Mouse (Mus musculus) heart, postnatal 25 days (tissue): Measurements from ENCODE around the gene Cpt2. TPM values are rescaled to one million over a fixed set of nuclear protein-coding genes. Genes with fewer than 3 reads are reported as not detected.

ENCODE experiments used
- DNase-seq: peaks from one replicate; pipeline ENCODE4 v3.0.0; 2022; ENCODE audit warnings: low spot score
- intact Hi-C: fragments of 180-260 bp; cut with DNase I; formaldehyde crosslinking; loops from one replicate; pipeline ENCODE4 v1.15.1; 2025
- total RNA-seq, 2 experiments: library from RNA; stranded (reverse); gene quantifications; 2 replicates each; pipeline ENCODE4 v1.2.3; 2021

The Cpt2 gene
- total RNA-seq, 2 experiments from 2014 or later = 269 to 275 TPM

GRCm38 (mm10) chr4:107923803-107924194 is 389 bp upstream of the Cpt2 start:
- DNase-seq = no peak
- intact Hi-C loops = loop anchor here (2.0 to 10.0 kb wide), 3 partner anchors 33 to 401 kb away; partner anchors contain the start of gene Coa7

GRCm38 (mm10) chr4:107921952-107922351 is 1.5 kb downstream of the Cpt2 start:
- DNase-seq = peak; percentile 9
- intact Hi-C loops = loop anchor here (2.0 to 10.0 kb wide), 3 partner anchors 31 to 403 kb away; partner anchors contain the start of gene Coa7

GRCm38 (mm10) chr4:107921152-107921695 is 2.2 kb downstream of the Cpt2 start:
- no peak for DNase-seq
- intact Hi-C loops = loop anchor here (10.0 kb wide), 2 partner anchors 374 to 404 kb away; partner anchors contain the start of gene Coa7

GRCm38 (mm10) chr4:107920336-107920735 is 3.1 kb downstream of the Cpt2 start:
- no peak for DNase-seq
- intact Hi-C loops = loop anchor here (10.0 kb wide), 2 partner anchors 374 to 404 kb away; partner anchors contain the start of gene Coa7

GRCm38 (mm10) chr4:107910020-107910419 is 13.4 kb downstream of the Cpt2 start:
- DNase-seq = no peak
- intact Hi-C loops = no loop called here

- intact Hi-C loops = no loop called here
- DNase-seq = no peak
These were observed 16.8 kb downstream of the Cpt2 start for GRCm38 (mm10) chr4:107906561-107906960.

- DNase-seq = no peak
- intact Hi-C loops = no loop called here
These were observed 19.2 kb downstream of the Cpt2 start for GRCm38 (mm10) chr4:107904252-107904651.

GRCm38 (mm10) chr4:107900206-107900605 is 23.2 kb downstream of the Cpt2 start:
- no peak for DNase-seq
- intact Hi-C loops = no loop called here

- no peak for DNase-seq
- intact Hi-C loops = no loop called here
These were observed 24.0 kb downstream of the Cpt2 start for GRCm38 (mm10) chr4:107899211-107899927.

GRCm38 (mm10) chr4:107892663-107893062 is 30.7 kb downstream of the Cpt2 start:
- no peak for DNase-seq
- intact Hi-C loops = no loop called here

- intact Hi-C loops = loop anchor here (2.0 kb wide), 1 partner anchor 33 kb away; the partner anchor contains the start of gene Cpt2
- peak; percentile 85 for DNase-seq
These were observed 33.5 kb downstream of the Cpt2 start, which contains the start of gene 0610037L13Rik for GRCm38 (mm10) chr4:107889731-107890432. 0610037L13Rik (plus strand) TSS chr4:107889813.

- intact Hi-C loops = no loop called here
- DNase-seq = no peak
These were observed 34.1 kb downstream of the Cpt2 start for GRCm38 (mm10) chr4:107889385-107889730.

GRCm38 (mm10) chr4:107886371-107886770 is 37.0 kb downstream of the Cpt2 start:
- no peak for DNase-seq
- intact Hi-C loops = no loop called here

- no peak for DNase-seq
- intact Hi-C loops = no loop called here
These were observed 41.8 kb downstream of the Cpt2 start for GRCm38 (mm10) chr4:107881631-107882030.

- peak; percentile 89 for DNase-seq
- intact Hi-C loops = no loop called here
These were observed 44.0 kb downstream of the Cpt2 start, which contains the start of gene Magoh for GRCm38 (mm10) chr4:107879254-107880050. Magoh (plus strand) TSS chr4:107879755.

- intact Hi-C loops = no loop called here
- no peak for DNase-seq
These were observed 58.5 kb downstream of the Cpt2 start for GRCm38 (mm10) chr4:107864866-107865265.

GRCm38 (mm10) chr4:107858995-107859394 is 64.4 kb downstream of the Cpt2 start:
- intact Hi-C loops = no loop called here
- DNase-seq = no peak

- intact Hi-C loops = no loop called here
- DNase-seq = no peak
These were observed 66.3 kb downstream of the Cpt2 start for GRCm38 (mm10) chr4:107856958-107857686.
